Mouse (Mus musculus) stomach, embryonic 16.5 days (tissue): ENCODE measurements at regions not wholly inside any gene's neighbourhood (a gene's known extent, or its start where the extent isn't known, plus 50 kb on each side); places are given as distances from the start of the nearest gene placed in this dataset.

Experiments used
- ATAC-seq: fragments of 200-750 bp; cut with Nextera tagmentation; 2 replicates; pipeline ENCODE4 v1.8.0; 2017; ENCODE audit warnings: moderate number of reproducible peaks, moderate TSS enrichment; ENCODE audit not compliant: insufficient read depth, low FRiP score
- H3K27ac ChIP-seq: fragments of 300-500 bp; sonication (generic); 2 replicates; pipeline ENCODE4 v1.5.1; 2014; ENCODE audit warnings: low read length
- H3K27me3 ChIP-seq: fragments of 300-500 bp; sonication (generic); 2 replicates; pipeline ENCODE4 v1.6.1; 2014; ENCODE audit warnings: low read length, control low read depth, mixed read lengths; ENCODE audit not compliant: control insufficient read depth, insufficient read depth
- H3K36me3 ChIP-seq: fragments of 300-500 bp; sonication (generic); 2 replicates; pipeline ENCODE4 v1.6.1; 2014; ENCODE audit warnings: low read length; ENCODE audit not compliant: control insufficient read depth, insufficient read depth
- H3K4me1 ChIP-seq: fragments of 300-500 bp; sonication (generic); 2 replicates; pipeline ENCODE4 v1.6.1; 2014; ENCODE audit warnings: low read length, control low read depth, mixed read lengths; ENCODE audit not compliant: control insufficient read depth, insufficient read depth
- H3K4me2 ChIP-seq: fragments of 300-500 bp; sonication (generic); 2 replicates; pipeline ENCODE4 v1.6.1; 2014; ENCODE audit warnings: low read depth, low read length, mixed read lengths
- H3K4me3 ChIP-seq: fragments of 300-500 bp; sonication (generic); replicated peaks from 2 replicates; pipeline ENCODE4 v1.5.1; 2014; ENCODE audit warnings: mild to moderate bottlenecking, low read length
- H3K9ac ChIP-seq: fragments of 300-500 bp; sonication (generic); 2 replicates; pipeline ENCODE4 v1.6.1; 2014; ENCODE audit warnings: low read length
- H3K9me3 ChIP-seq: fragments of 300-500 bp; sonication (generic); replicated peaks from 2 replicates; pipeline ENCODE4 v1.6.1; 2016; ENCODE audit warnings: low read length, control low read depth; ENCODE audit not compliant: control insufficient read depth
- WGBS: fragments of 180-500 bp; shearing (Covaris S2); extraction: QIAGEN DNeasy Blood & Tissue Kit; methylation state at CpG from one replicate; pipeline ENCODE4 v1.1.7; 2014; 5-methylcytosine and 5-hydroxymethylcytosine counted together

GRCm38 (mm10) chr1:73725486-73725885 lies 398.8 kb downstream of the Tns1 start:
- no peak for ATAC-seq
- no peaks in the 10 kb centered on the region for H3K4me1 ChIP-seq
- H3K27ac ChIP-seq: no peak overlapping the region
- H3K4me3 ChIP-seq: no peak overlapping the region
- no peak overlapping the region for H3K9ac ChIP-seq
- WGBS: 93% methylated on average over 1 of the region's 1 CpGs
- peaks cover 3% of the 10 kb centered on the region; the same call in 1 of the 2 replicates for H3K9me3 ChIP-seq
- H3K4me2 ChIP-seq: no peak overlapping the region
- H3K36me3 ChIP-seq: no peaks in the 10 kb centered on the region
- H3K27me3 ChIP-seq: no peaks in the 10 kb centered on the region

DNA sequence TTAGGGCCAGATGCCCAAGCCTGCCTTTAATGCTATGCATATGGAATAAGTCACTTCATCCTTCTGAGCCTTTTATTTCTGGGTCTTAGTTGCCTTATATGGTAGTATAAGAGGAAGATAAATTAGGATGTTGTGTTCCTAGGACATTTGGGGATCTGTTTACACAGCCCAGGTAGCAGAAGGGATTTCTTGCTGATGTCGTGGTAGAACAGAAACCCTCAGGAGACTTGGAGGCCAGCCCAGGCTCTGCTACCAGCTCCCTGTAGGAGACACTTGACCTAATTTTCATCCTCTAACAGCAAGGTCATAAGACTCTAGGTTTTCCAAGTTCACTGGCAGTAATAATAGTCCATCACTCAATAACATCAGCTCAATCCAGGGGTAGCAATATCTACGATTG lies 399.7 kb downstream of the Tns1 start:
- H3K4me2 ChIP-seq: no peak overlapping the region
- no peak overlapping the region for H3K27ac ChIP-seq
- 59% methylated on average over 2 of the region's 2 CpGs for WGBS
- H3K4me1 ChIP-seq: no peaks in the 10 kb centered on the region
- H3K27me3 ChIP-seq: no peaks in the 10 kb centered on the region
- no peaks in the 10 kb centered on the region for H3K36me3 ChIP-seq
- H3K9me3 ChIP-seq: no peaks in the 10 kb centered on the region
- no peak overlapping the region for H3K4me3 ChIP-seq
- ATAC-seq: no peak
- no peak overlapping the region for H3K9ac ChIP-seq

GRCm38 (mm10) chr1:73721486-73722225 lies 402.6 kb downstream of the Tns1 start:
- H3K36me3 ChIP-seq: no peaks in the 10 kb centered on the region
- H3K27ac ChIP-seq: no peak overlapping the region
- H3K4me3 ChIP-seq: no peak overlapping the region
- no peak overlapping the region for H3K9ac ChIP-seq
- 66% methylated on average over 6 of the region's 6 CpGs for WGBS
- no peak for ATAC-seq
- no peaks in the 10 kb centered on the region for H3K4me1 ChIP-seq
- H3K9me3 ChIP-seq: no peaks in the 10 kb centered on the region
- H3K4me2 ChIP-seq: no peak overlapping the region
- no peaks in the 10 kb centered on the region for H3K27me3 ChIP-seq

DNA sequence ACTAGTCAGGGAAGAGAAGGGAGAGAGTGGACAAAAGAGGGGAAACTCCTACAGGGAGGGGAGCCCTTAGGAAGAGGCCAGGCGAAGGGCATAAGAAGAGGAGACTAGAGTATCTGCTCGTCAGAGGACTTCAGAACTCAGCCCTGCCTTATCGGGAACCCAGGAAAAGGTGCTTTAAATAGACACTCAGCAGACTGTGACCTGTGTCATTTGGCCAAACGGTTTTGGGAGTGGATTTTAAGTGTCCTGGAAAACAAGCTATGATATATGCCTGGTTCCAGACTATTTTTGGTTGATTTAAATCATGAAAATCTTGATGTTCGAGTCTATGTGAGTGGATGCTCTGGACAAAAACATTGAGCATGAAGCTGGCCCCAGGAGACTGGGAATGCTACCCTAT lies 405.8 kb downstream of the Tns1 start:
- ATAC-seq: no peak
- Histone ChIP-seq H3K4me2 (no peak overlapping the region), H3K9me3 (no peaks in the 10 kb centered on the region), H3K27ac (no peak overlapping the region), H3K36me3 (no peaks in the 10 kb centered on the region), H3K9ac (no peak overlapping the region), H3K4me3 (no peak overlapping the region), H3K4me1 (no peaks in the 10 kb centered on the region), H3K27me3 (no peaks in the 10 kb centered on the region)
- 75% methylated on average over 5 of the region's 5 CpGs for WGBS

GRCm38 (mm10) chr1:73717401-73717800 lies 406.8 kb downstream of the Tns1 start:
- H3K27ac ChIP-seq: no peak overlapping the region
- no peak for ATAC-seq
- 65% methylated on average over 7 of the region's 7 CpGs for WGBS
- no peaks in the 10 kb centered on the region for H3K27me3 ChIP-seq
- no peaks in the 10 kb centered on the region for H3K9me3 ChIP-seq
- H3K4me1 ChIP-seq: no peaks in the 10 kb centered on the region
- H3K9ac ChIP-seq: no peak overlapping the region
- no peak overlapping the region for H3K4me2 ChIP-seq
- H3K4me3 ChIP-seq: no peak overlapping the region
- no peaks in the 10 kb centered on the region for H3K36me3 ChIP-seq

DNA sequence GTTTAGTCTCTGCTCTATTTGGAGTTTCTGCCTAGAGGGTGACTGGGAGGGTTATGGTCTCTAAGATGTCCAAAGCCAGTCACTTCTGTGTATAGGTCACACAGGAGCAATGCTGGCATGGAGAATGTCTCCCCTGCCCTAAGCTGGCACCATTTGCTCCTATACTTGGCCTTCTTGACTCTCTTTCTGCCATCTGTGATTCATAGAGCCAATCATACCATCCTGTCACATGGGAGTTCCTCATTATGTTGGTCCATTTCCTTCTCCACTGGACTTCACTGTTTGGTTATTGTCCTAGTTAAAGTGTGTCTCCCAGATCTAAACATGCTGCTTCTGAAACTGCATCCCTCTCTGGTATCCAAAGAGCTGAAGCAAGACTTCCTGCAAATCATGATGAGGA lies 407.3 kb downstream of the Tns1 start:
- Histone ChIP-seq H3K27ac (no peak overlapping the region), H3K27me3 (no peaks in the 10 kb centered on the region), H3K9me3 (no peaks in the 10 kb centered on the region), H3K4me2 (no peak overlapping the region), H3K4me3 (no peak overlapping the region), H3K36me3 (no peaks in the 10 kb centered on the region), H3K9ac (no peak overlapping the region), H3K4me1 (no peaks in the 10 kb centered on the region)
- no peak for ATAC-seq

GRCm38 (mm10) chr1:73715571-73715970 lies 408.7 kb downstream of the Tns1 start:
- no peaks in the 10 kb centered on the region for H3K9me3 ChIP-seq
- no peak overlapping the region for H3K9ac ChIP-seq
- peak; percentile 21; the same call in 1 of the 2 replicates for ATAC-seq
- no peak overlapping the region for H3K4me2 ChIP-seq
- H3K36me3 ChIP-seq: no peaks in the 10 kb centered on the region
- no peaks in the 10 kb centered on the region for H3K27me3 ChIP-seq
- H3K27ac ChIP-seq: no peak overlapping the region
- H3K4me1 ChIP-seq: no peaks in the 10 kb centered on the region
- no peak overlapping the region for H3K4me3 ChIP-seq
- WGBS: 64% methylated on average over 2 of the region's 2 CpGs

DNA sequence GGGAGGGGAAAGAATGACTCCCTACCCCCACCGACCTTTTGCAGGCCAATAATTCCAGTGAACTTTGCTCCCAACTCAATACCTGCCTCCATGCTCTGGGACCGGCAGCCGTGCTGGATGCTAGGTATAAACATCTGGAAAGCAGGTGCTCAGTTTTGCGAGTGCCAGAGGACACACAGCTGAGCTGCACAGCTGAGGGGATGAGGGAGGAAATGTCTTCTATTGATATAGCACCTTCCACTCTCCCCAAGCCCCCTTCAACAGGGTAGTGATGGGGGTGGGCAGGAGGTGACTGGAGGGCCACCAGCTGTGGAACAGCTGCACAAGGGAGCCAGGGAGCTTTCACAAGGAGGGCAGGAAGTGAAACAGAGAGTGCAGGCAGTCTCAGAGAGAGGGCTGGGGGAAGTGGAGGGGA lies 421.8 kb downstream of the Tns1 start:
- 12% methylated on average over 4 of the region's 4 CpGs for WGBS
- H3K27me3 ChIP-seq: no peaks in the 10 kb centered on the region
- no peaks in the 10 kb centered on the region for H3K36me3 ChIP-seq
- H3K9ac ChIP-seq: no peak overlapping the region
- no peaks in the 10 kb centered on the region for H3K4me1 ChIP-seq
- no peak overlapping the region for H3K4me2 ChIP-seq
- no peak overlapping the region for H3K27ac ChIP-seq
- no peak overlapping the region for H3K4me3 ChIP-seq
- ATAC-seq: peak; percentile 53; the same call in 1 of the 2 replicates
- no peaks in the 10 kb centered on the region for H3K9me3 ChIP-seq

DNA sequence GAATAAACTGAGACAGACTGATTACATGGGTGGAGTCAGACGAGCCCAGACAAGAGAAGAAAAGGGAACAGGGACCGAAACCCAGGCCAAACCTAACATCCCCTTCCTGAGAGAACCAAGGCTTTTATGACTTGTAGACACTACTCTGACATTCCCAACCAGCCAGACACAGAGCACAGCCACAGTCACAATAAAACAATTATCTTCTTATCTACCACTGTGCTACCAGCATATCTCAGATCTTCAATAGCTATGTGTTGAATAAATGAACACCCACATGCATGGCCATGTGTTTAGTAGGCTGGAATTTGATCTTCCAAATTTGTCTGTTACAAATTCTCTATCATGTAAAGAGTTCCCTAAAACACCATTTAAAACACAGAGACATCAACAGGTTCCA lies 430.7 kb downstream of the Tns1 start:
- no peak overlapping the region for H3K27ac ChIP-seq
- no peaks in the 10 kb centered on the region for H3K36me3 ChIP-seq
- ATAC-seq: no peak
- H3K27me3 ChIP-seq: no peaks in the 10 kb centered on the region
- WGBS: 62% methylated on average over 2 of the region's 2 CpGs
- no peak overlapping the region for H3K9ac ChIP-seq
- no peak overlapping the region for H3K4me2 ChIP-seq
- no peak overlapping the region for H3K4me3 ChIP-seq
- no peaks in the 10 kb centered on the region for H3K9me3 ChIP-seq
- no peaks in the 10 kb centered on the region for H3K4me1 ChIP-seq
